Mouse (Mus musculus) ES-Bruce4 (cell line): ENCODE results near the gene Dcst1. TPM values are rescaled to one million over a fixed set of nuclear protein-coding genes. Genes with fewer than 3 reads are reported as not detected.

ENCODE experiments used
- H3K27ac ChIP-seq: 2 replicates; pipeline ENCODE4 v1.5.1; 2012; ENCODE audit warnings: low read length, inconsistent platforms; ENCODE audit not compliant: insufficient read depth
- H3K27me3 ChIP-seq: 2 replicates; pipeline ENCODE4 v1.6.1; 2012; ENCODE audit warnings: mild to moderate bottlenecking, low read length, inconsistent platforms; ENCODE audit not compliant: control insufficient read depth, poor library complexity, insufficient read depth, severe bottlenecking
- H3K36me3 ChIP-seq: 2 replicates; pipeline ENCODE4 v1.6.1; 2012; ENCODE audit warnings: inconsistent platforms, mild to moderate bottlenecking, low read length, moderate library complexity; ENCODE audit not compliant: control insufficient read depth, poor library complexity, insufficient read depth, severe bottlenecking
- H3K4me1 ChIP-seq: one replicate; pipeline ENCODE4 v1.8.1; 2011; ENCODE audit warnings: low read length; ENCODE audit not compliant: control insufficient read depth, insufficient read depth
- H3K4me3 ChIP-seq: 2 replicates; pipeline ENCODE4 v1.5.1; 2011; ENCODE audit warnings: low read depth, mild to moderate bottlenecking, low read length
- H3K9ac ChIP-seq: 2 replicates; pipeline ENCODE4 v1.6.1; 2012; ENCODE audit warnings: low read depth, mild to moderate bottlenecking, inconsistent platforms; ENCODE audit not compliant: poor library complexity, severe bottlenecking
- H3K9me3 ChIP-seq: replicated peaks from 2 replicates; pipeline ENCODE4 v1.6.1; 2012; ENCODE audit warnings: mild to moderate bottlenecking, low read length, inconsistent platforms; ENCODE audit not compliant: control insufficient read depth, poor library complexity, insufficient read depth, severe bottlenecking
- CTCF ChIP-seq: IDR thresholded peaks from one replicate; pipeline ENCODE4 v1.8.1; 2011; ENCODE audit warnings: low read depth, low read length
- EP300 ChIP-seq: IDR thresholded peaks from 2 replicates; pipeline ENCODE4 v1.6.1; 2011; ENCODE audit warnings: low read depth, low read length; ENCODE audit not compliant: insufficient read depth
- POLR2A ChIP-seq: IDR thresholded peaks from one replicate; pipeline ENCODE4 v1.8.1; 2011; ENCODE audit warnings: low read length; ENCODE audit not compliant: insufficient read depth
- polyA plus RNA-seq: library from polyadenylated mRNA; stranded (reverse); fragments of >200 nt; gene quantifications from 2 replicates; pipeline ENCODE4 v1.2.4, GENCODE M21; 2011; ENCODE audit warnings: low read depth; ENCODE audit not compliant: missing spikeins, insufficient read depth, insufficient read length

The Dcst1 gene
- polyA plus RNA-seq, 1 experiment: not detected

GRCm38 (mm10) chr3:89330346-89330745 lies 34.7 kb downstream of the Dcst1 start:
- Histone ChIP-seq H3K27me3 (no peaks in the 10 kb centered on the region), H3K4me1 (peaks cover 14% of the 10 kb centered on the region)
- TF ChIP-seq CTCF (no peak), EP300 (no peak), POLR2A (no peak)

DNA sequence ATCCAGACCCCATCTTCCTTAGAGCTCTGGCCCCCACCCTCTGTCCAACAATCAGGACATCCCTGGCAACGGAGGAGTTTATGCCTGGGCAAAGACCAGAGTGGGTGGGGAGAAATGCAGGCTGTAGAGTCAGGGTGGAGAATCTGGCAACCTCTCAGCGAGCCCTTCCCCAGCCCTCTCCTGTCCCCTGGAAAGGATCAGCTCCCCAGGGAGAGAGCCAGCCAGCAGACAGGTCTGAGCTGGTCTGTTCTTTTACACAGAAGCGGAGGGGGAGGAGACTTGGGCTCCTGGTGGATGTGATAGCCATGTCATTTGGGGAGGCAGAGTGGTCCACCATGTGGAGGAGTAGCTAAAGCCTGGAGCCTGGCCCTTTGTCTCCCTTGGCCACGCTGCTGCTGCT lies 36.4 kb downstream of the Dcst1 start:
- Histone ChIP-seq H3K36me3 (0 out of 2 replicates have a peak, but pooled peaks cover under 1% of the 10 kb centered on the region), H3K4me1 (peaks cover 14% of the 10 kb centered on the region), H3K9ac (peak overlapping the region; percentile 44; the same call in 1 of the 2 replicates), H3K27ac (peak overlapping the region; percentile 44), H3K9me3 (no peaks in the 10 kb centered on the region), H3K27me3 (no peaks in the 10 kb centered on the region), H3K4me3 (no peak overlapping the region)
- TF ChIP-seq CTCF (no peak), POLR2A (peak; percentile 21), EP300 (peak; percentile 75; the same call in 1 of the 2 replicates)

More at GRCm38 (mm10) chr3:89330346-89330745, 34.7 kb downstream of the Dcst1 start:
- Histone ChIP-seq H3K36me3 (0 out of 2 replicates have a peak, but pooled peaks cover 6% of the 10 kb centered on the region), H3K9me3 (no peaks in the 10 kb centered on the region), H3K9ac (no peak overlapping the region), H3K27ac (no peak overlapping the region), H3K4me3 (no peak overlapping the region)

DNA sequence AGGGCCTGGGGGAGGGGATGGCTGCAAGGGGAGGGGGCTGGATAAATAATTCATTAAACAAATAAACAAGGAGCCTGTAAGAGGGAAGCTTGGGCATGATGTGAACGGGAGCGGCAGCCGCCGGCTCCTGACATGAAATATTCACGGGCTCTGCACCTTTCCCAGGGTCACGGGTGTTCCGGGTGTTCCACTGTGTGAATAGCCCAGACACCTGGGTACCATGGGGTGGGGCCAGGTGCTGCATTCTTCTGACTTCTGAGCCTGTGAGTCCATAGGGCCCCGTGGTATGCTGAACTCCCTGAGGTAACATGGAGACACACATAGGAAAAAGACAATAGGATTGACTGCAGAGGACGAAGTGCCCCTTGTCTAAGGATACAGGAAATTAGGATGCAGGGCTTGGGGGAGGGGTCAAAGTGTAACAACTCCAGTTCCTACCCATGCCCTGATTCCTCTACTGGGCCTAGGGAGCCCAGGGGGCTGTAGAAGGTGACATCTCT lies 37.6 kb downstream of the Dcst1 start:
- H3K9me3 ChIP-seq: no peaks in the 10 kb centered on the region
- peak overlapping the region; percentile 44; the same call in 1 of the 2 replicates for H3K9ac ChIP-seq
- H3K27ac ChIP-seq: peak overlapping the region; percentile 44
- H3K36me3 ChIP-seq: no peaks in the 10 kb centered on the region
- TF ChIP-seq POLR2A (no peak), CTCF (no peak), EP300 (no peak)
- H3K4me3 ChIP-seq: no peak overlapping the region
- H3K27me3 ChIP-seq: no peaks in the 10 kb centered on the region
- H3K4me1 ChIP-seq: peaks cover 11% of the 10 kb centered on the region

GRCm38 (mm10) chr3:89325882-89326281 lies 39.2 kb downstream of the Dcst1 start:
- Histone ChIP-seq H3K27me3 (peaks cover 10% of the 10 kb centered on the region), H3K4me1 (peaks cover 11% of the 10 kb centered on the region), H3K9me3 (no peaks in the 10 kb centered on the region), H3K4me3 (no peak overlapping the region), H3K27ac (no peak overlapping the region), H3K9ac (no peak overlapping the region), H3K36me3 (no peaks in the 10 kb centered on the region)
- TF ChIP-seq EP300 (no peak), POLR2A (no peak), CTCF (no peak)

DNA sequence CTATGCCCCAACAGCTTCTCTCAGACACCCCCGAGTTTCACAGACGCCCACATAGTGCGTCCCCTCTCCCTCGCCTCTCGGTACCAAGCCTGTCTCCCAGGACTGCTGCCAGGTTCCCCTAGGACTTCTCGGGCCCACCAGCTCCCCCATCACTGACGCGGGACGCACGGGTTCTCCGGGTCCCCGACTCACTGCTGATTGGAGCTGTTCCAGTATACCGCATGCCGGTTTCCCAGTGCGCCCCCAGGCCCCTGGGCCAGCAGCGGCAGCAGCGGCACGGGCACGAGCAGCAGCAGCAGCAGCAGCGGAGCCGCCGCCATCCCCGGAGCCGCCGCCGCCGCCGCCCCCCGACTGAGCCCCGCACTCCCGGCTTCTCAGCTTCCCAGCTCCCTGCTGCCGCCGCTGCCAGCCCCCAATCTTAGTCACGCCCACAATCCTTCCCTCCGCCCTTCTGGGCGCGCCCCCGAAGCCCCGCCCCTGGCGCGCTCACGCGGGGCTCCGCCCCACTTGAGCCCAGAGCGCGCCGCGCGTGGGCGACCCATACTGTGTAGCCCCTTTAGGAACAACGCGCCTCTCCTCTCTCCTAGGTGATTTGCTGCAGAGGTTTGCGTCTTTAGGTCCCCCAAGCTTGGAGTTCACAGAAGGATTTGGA lies 42.4 kb downstream of the Dcst1 start, which contains the start of gene Efna3:
Gene Efna3 (minus strand): TSS at position 452 of the 652 bp plus-strand sequence.
- TF ChIP-seq CTCF (no peak), POLR2A (no peak), EP300 (no peak)
- H3K4me3 ChIP-seq: peak within 1 kb of the TSS; percentile 62
- no peak within 1 kb of the TSS for H3K27ac ChIP-seq
- H3K9ac ChIP-seq: peak within 1 kb of the TSS; percentile 30
- H3K9me3 ChIP-seq: no peaks in the 10 kb centered on the region
- H3K27me3 ChIP-seq: peaks cover 17% of the 10 kb centered on the region
- H3K4me1 ChIP-seq: peaks cover 3% of the 10 kb centered on the region
- no peaks in the 10 kb centered on the region for H3K36me3 ChIP-seq

DNA sequence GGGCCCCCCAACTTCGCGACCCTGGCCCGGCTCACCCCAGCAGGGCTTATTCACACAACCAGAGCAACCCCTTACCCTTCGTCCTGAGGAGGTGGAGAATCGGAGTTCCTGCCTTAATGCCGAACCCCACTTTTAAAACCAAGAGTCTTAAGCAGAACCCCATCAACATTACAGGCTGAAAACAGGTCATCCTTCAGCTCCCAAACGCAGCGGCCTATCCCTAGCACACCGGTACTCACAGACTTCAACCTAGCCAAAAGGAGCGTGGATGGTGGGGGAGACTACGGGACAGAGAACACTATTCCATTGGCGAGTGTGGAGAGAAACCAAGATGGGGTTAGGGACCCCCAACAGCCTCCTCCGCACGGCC lies 42.9 kb downstream of the Dcst1 start:
- TF ChIP-seq EP300 (no peak), POLR2A (no peak), CTCF (no peak)
- Histone ChIP-seq H3K27me3 (peaks cover 17% of the 10 kb centered on the region), H3K9ac (peak overlapping the region; percentile 30), H3K4me3 (peak overlapping the region; percentile 62), H3K36me3 (no peaks in the 10 kb centered on the region), H3K27ac (no peak overlapping the region), H3K4me1 (peaks cover 2% of the 10 kb centered on the region), H3K9me3 (no peaks in the 10 kb centered on the region)
